Comparison of ENCODE assay signal across 18 mouse cellular contexts in the genomic region with DNA sequence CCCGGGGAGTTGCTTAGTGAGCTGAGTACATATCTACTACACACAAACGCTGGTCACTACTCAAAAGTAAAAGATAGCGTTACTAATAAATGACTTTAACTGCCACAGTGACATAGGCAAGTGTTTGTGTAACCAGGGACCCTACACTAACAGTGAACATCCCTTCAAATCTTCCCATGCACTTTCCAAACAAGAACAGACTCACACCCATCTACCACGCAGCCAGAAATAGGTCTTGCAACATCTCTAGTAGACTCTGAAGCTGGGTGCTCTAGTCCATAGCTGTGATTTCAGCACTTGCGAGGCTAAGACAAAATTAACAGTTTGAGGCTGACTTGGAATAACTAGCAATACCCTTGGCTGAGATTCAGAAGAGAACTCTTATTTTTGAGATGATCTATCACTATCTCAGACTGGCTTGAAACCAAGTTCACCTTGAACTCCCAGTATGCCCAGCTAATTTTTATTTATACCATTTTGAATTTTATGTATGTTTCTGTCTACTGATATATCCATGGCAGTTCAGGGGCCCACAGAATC. TPM values are rescaled to one million over a fixed set of nuclear protein-coding genes. Genes with fewer than 3 reads are reported as not detected.
A peak's percentile ranks its signal among the peaks of the same experiment; 100 is the strongest.
DNase-seq lines count a peak whose midpoint lies in the region; ATAC-seq lines count a peak whose summit lies in the region.
"Had no signal": no experiment of that assay in that cellular context is flagged by ENCODE, and none has a peak within 500 bp of the region (broad histone marks: within the 10 kb centered on the region; RNA-seq: fewer than 3 reads in every experiment).

No protein-coding gene starts in this region.

- peak overlapping the region; percentile 83; the same call in 1 of the 2 replicates for H3K27ac ChIP-seq in forebrain, embryonic 15.5 days (replicated peaks)
- H3K27ac ChIP-seq in forebrain, embryonic 10.5 days, result no peak overlapping the region
- peak overlapping the region; percentile 56 for H3K27ac ChIP-seq in kidney, embryonic 16.5 days (ENCODE audit: low read length)
- peak overlapping the region; percentile 90 for H3K27ac ChIP-seq in hindbrain, embryonic 15.5 days (replicated peaks)
- H3K27ac ChIP-seq: stomach, embryonic 15.5 days had no signal

- peaks cover 21% of the 10 kb centered on the region for H3K4me1 ChIP-seq in forebrain, embryonic 15.5 days
- H3K4me1 ChIP-seq in forebrain, embryonic 10.5 days, result peaks cover 30% of the 10 kb centered on the region
- H3K4me1 ChIP-seq in kidney, embryonic 16.5 days (ENCODE audit: insufficient read depth, low read length), result peaks cover 6% of the 10 kb centered on the region; the same call in 1 of the 2 replicates
- peaks cover 26% of the 10 kb centered on the region for H3K4me1 ChIP-seq in hindbrain, embryonic 15.5 days (replicated peaks)
- H3K4me1 ChIP-seq: stomach, embryonic 15.5 days had no signal

- no peaks in the 10 kb centered on the region for H3K27me3 ChIP-seq in forebrain, embryonic 15.5 days
- H3K27me3 ChIP-seq in forebrain, embryonic 10.5 days (ENCODE audit: poor library complexity, severe bottlenecking), result no peaks in the 10 kb centered on the region
- H3K27me3 ChIP-seq in kidney, embryonic 16.5 days (ENCODE audit: insufficient read depth, low read length), result no peaks in the 10 kb centered on the region
- H3K27me3 ChIP-seq in hindbrain, embryonic 15.5 days, result no peaks in the 10 kb centered on the region
- H3K27me3 ChIP-seq: limb, embryonic 15.5 days; stomach, embryonic 15.5 days had no signal

- no peak overlapping the region for H3K4me2 ChIP-seq in forebrain, embryonic 15.5 days (replicated peaks)
- H3K4me2 ChIP-seq in kidney, embryonic 16.5 days (replicated peaks; ENCODE audit: low read depth, low read length), result no peak overlapping the region
- no peak overlapping the region for H3K4me2 ChIP-seq in hindbrain, embryonic 15.5 days
- H3K4me2 ChIP-seq: limb, embryonic 15.5 days; stomach, embryonic 15.5 days had no signal

- DNase-seq in forebrain, embryonic 10.5 days (ENCODE audit: extremely low spot score, low spot score), result no peak
- no peak for DNase-seq in kidney, postnatal 10 days
- peak; percentile 42 for DNase-seq in A20 (ENCODE audit: low read depth, low spot score)
- no peak for DNase-seq in B cell, adult 2 months
- DNase-seq: cerebellum, adult 11 months; gastrocnemius, postnatal 36 days; kidney, adult 9 months; retina, postnatal 1 day had no signal

- no peak for ATAC-seq in forebrain, embryonic 15.5 days (replicated peaks)
- ATAC-seq in kidney, embryonic 16.5 days (ENCODE audit: low FRiP score, low TSS enrichment), result no peak
- ATAC-seq in hindbrain, embryonic 15.5 days (ENCODE audit: low FRiP score, low read depth), result no peak
- no peak for ATAC-seq in erythroblast, adult 5-6 weeks (replicated peaks; ENCODE audit: low FRiP score, poor library complexity, severe bottlenecking)

- no peak overlapping the region for H3K9ac ChIP-seq in forebrain, embryonic 15.5 days (replicated peaks)
- H3K9ac ChIP-seq in kidney, embryonic 16.5 days (replicated peaks; ENCODE audit: low read length), result no peak overlapping the region
- no peak overlapping the region for H3K9ac ChIP-seq in hindbrain, embryonic 15.5 days
- H3K9ac ChIP-seq: limb, embryonic 15.5 days; stomach, embryonic 15.5 days had no signal

- peaks cover 44% of the 10 kb centered on the region for H3K36me3 ChIP-seq in forebrain, embryonic 15.5 days
- peaks cover 92% of the 10 kb centered on the region for H3K36me3 ChIP-seq in forebrain, embryonic 10.5 days (replicated peaks)
- H3K36me3 ChIP-seq in kidney, embryonic 16.5 days (ENCODE audit: insufficient read depth, low read length), result peaks cover 59% of the 10 kb centered on the region
- peaks cover 42% of the 10 kb centered on the region for H3K36me3 ChIP-seq in hindbrain, embryonic 15.5 days

- H3K4me3 ChIP-seq in forebrain, embryonic 15.5 days, result no peak overlapping the region
- no peak overlapping the region for H3K4me3 ChIP-seq in forebrain, embryonic 10.5 days
- no peak overlapping the region for H3K4me3 ChIP-seq in kidney, embryonic 16.5 days (ENCODE audit: low read length)
- no peak overlapping the region for H3K4me3 ChIP-seq in hindbrain, embryonic 15.5 days
- H3K4me3 ChIP-seq: limb, embryonic 15.5 days; midbrain, embryonic 10.5 days; stomach, embryonic 15.5 days had no signal

- 81% methylated on average over 5 of the region's 5 CpGs for WGBS in forebrain, embryonic 15.5 days
- 83% methylated on average over 5 of the region's 5 CpGs for WGBS in forebrain, embryonic 10.5 days
- 83% methylated on average over 5 of the region's 5 CpGs for WGBS in kidney, embryonic 16.5 days
- 80% methylated on average over 5 of the region's 5 CpGs for WGBS in hindbrain, embryonic 15.5 days

- no peaks in the 10 kb centered on the region for H3K9me3 ChIP-seq in forebrain, embryonic 15.5 days
- H3K9me3 ChIP-seq in forebrain, embryonic 10.5 days, result no peaks in the 10 kb centered on the region
- no peaks in the 10 kb centered on the region for H3K9me3 ChIP-seq in kidney, embryonic 16.5 days (ENCODE audit: low read length)
- H3K9me3 ChIP-seq in hindbrain, embryonic 15.5 days, result no peaks in the 10 kb centered on the region
- H3K9me3 ChIP-seq: limb, embryonic 15.5 days; midbrain, embryonic 10.5 days; stomach, embryonic 15.5 days had no signal

RNA-seq across cellular contexts. Expression of gene Eno1, which starts 13.3 kb away (rescaled TPM):
- 953 and 957 TPM in 2 replicates for polyA plus RNA-seq in forebrain, embryonic 15.5 days (2015; fragmentation: Nextera tagmentation; extraction: Ambion mirVana)
- polyA plus RNA-seq in forebrain, embryonic 10.5 days (2016; fragmentation: Nextera tagmentation; extraction: Ambion mirVana), result 3,430 and 3,707 TPM in 2 replicates
- 1,990 and 2,045 TPM in 2 replicates for polyA plus RNA-seq in kidney, embryonic 16.5 days (2015; fragmentation: Nextera tagmentation; extraction: Ambion mirVana)
- polyA plus RNA-seq in hindbrain, embryonic 15.5 days (2015; fragmentation: Nextera tagmentation; extraction: Ambion mirVana), result 1,126 and 1,158 TPM in 2 replicates
- 111 and 119 TPM in 2 replicates for total RNA-seq in erythroblast, adult 5-6 weeks (2015; ENCODE audit: low replicate concordance)
- total RNA-seq in erythroblast, adult 5-6 weeks (2017; ENCODE audit: low replicate concordance), result 73.2 and 74.7 TPM in 2 replicates

RNA-seq across cellular contexts. Expression of gene Rere, which starts 31.6 kb away (rescaled TPM):
- 26.6 and 32.0 TPM in 2 replicates for polyA plus RNA-seq in forebrain, embryonic 15.5 days (2015; fragmentation: Nextera tagmentation; extraction: Ambion mirVana)
- polyA plus RNA-seq in forebrain, embryonic 10.5 days (2016; fragmentation: Nextera tagmentation; extraction: Ambion mirVana), result 26.8 and 31.1 TPM in 2 replicates
- 30.7 and 40.6 TPM in 2 replicates for polyA plus RNA-seq in kidney, embryonic 16.5 days (2015; fragmentation: Nextera tagmentation; extraction: Ambion mirVana)
- 32.5 and 33.8 TPM in 2 replicates for polyA plus RNA-seq in hindbrain, embryonic 15.5 days (2015; fragmentation: Nextera tagmentation; extraction: Ambion mirVana)
- total RNA-seq in erythroblast, adult 5-6 weeks (2015; ENCODE audit: low replicate concordance), result 11.1 and 22.4 TPM in 2 replicates
- 9.5 and 10.9 TPM in 2 replicates for total RNA-seq in erythroblast, adult 5-6 weeks (2017; ENCODE audit: low replicate concordance)

RNA-seq across cellular contexts. Expression of gene Car6, which starts 48.7 kb away (rescaled TPM):
- not detected in 2 replicates for polyA plus RNA-seq in forebrain, embryonic 15.5 days (2015; fragmentation: Nextera tagmentation; extraction: Ambion mirVana)
- 0.22 TPM in 1 of 2 replicates, not detected in the other for polyA plus RNA-seq in forebrain, embryonic 10.5 days (2016; fragmentation: Nextera tagmentation; extraction: Ambion mirVana)
- 0.29 TPM in 1 of 2 replicates, not detected in the other for polyA plus RNA-seq in kidney, embryonic 16.5 days (2015; fragmentation: Nextera tagmentation; extraction: Ambion mirVana)
- not detected in 2 replicates for polyA plus RNA-seq in hindbrain, embryonic 15.5 days (2015; fragmentation: Nextera tagmentation; extraction: Ambion mirVana)
- total RNA-seq in erythroblast, adult 5-6 weeks (2015; ENCODE audit: low replicate concordance), result not detected in 2 replicates
- not detected in 2 replicates for total RNA-seq in erythroblast, adult 5-6 weeks (2017; ENCODE audit: low replicate concordance)
- total RNA-seq: hematopoietic stem cell, adult 5-6 weeks; layer of hippocampus, adult 18-20 months had no signal
- polyA plus RNA-seq: embryonic facial prominence, embryonic 14.5 days; midbrain, embryonic 10.5 days; stomach, embryonic 15.5 days had no signal
